Mouse (Mus musculus): Measurements from ENCODE around the gene Eif2b3. TPM values are rescaled to one million over a fixed set of nuclear protein-coding genes. Genes with fewer than 3 reads are reported as not detected.

Eif2b3 gene
- polyA plus RNA-seq, 1 experiment from 2014 or later = 44.1 TPM

DNA sequence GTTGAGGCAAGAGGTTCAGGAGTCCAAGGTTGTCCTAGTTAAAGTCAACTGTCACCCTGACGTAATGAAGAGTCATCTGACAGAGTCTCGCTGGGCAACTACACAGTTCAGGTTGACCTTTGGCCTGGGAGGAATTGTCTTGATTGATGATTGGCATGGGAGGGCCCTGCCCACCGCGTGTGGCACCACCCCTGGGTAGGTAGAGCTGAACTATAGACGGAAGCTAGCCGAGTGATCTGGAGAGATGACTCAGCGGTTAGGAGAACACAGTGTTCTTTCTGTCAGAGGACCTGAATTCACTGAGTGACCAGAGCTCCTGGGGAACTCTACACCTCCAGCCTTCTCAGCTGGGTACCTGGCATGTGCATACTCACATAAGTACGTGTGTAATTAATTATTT lies 116.8 kb downstream of the Eif2b3 start:
- Histone ChIP-seq H3K4me3 (no peak overlapping the region), H3K27me3 (peaks cover 5% of the 10 kb centered on the region; the same call in 1 of the 2 replicates), H3K4me1 (peaks cover 24% of the 10 kb centered on the region), H3K4me2 (replicated peaks) (no peak overlapping the region), H3K9me3 (no peaks in the 10 kb centered on the region), H3K27ac (replicated peaks) (no peak overlapping the region), H3K9ac (replicated peaks) (no peak overlapping the region), H3K36me3 (no peaks in the 10 kb centered on the region)
- ATAC-seq (ENCODE audit: low FRiP score, low read depth) = no peak
- 23% methylated on average over 8 of the region's 8 CpGs for WGBS

Other genes with a start within 250 kb of the Eif2b3 start
- gene Toe1, start 211.8 kb upstream of the Eif2b3 start, polyA plus RNA-seq (2016; fragmentation: Nextera tagmentation; extraction: Ambion mirVana) = 29.5 and 33.5 TPM in 2 replicates
- 14.9 and 17.3 TPM in 2 replicates for gene Mutyh, start 211.7 kb upstream of the Eif2b3 start, polyA plus RNA-seq (2016; fragmentation: Nextera tagmentation; extraction: Ambion mirVana)
- 0.45 and 0.79 TPM in 2 replicates for gene Hpdl, start 197.7 kb upstream of the Eif2b3 start, polyA plus RNA-seq (2016; fragmentation: Nextera tagmentation; extraction: Ambion mirVana)
- gene Zswim5, start 142.0 kb upstream of the Eif2b3 start, polyA plus RNA-seq (2016; fragmentation: Nextera tagmentation; extraction: Ambion mirVana) = 9.6 and 10.6 TPM in 2 replicates
- gene Urod, start 25.0 kb upstream of the Eif2b3 start, polyA plus RNA-seq (2016; fragmentation: Nextera tagmentation; extraction: Ambion mirVana) = 78.7 and 85.3 TPM in 2 replicates
- gene Hectd3, start 24.1 kb upstream of the Eif2b3 start, polyA plus RNA-seq (2016; fragmentation: Nextera tagmentation; extraction: Ambion mirVana) = 16.7 and 17.8 TPM in 2 replicates
- 5.3 and 7.0 TPM in 2 replicates for gene Ptch2, start 76.7 kb downstream of the Eif2b3 start, polyA plus RNA-seq (2016; fragmentation: Nextera tagmentation; extraction: Ambion mirVana)
- gene Btbd19, start 106.3 kb downstream of the Eif2b3 start, polyA plus RNA-seq (2016; fragmentation: Nextera tagmentation; extraction: Ambion mirVana) = 3.8 and 4.2 TPM in 2 replicates
- gene Tctex1d4, start 107.4 kb downstream of the Eif2b3 start, polyA plus RNA-seq (2016; fragmentation: Nextera tagmentation; extraction: Ambion mirVana) = not detected in 2 replicates
- 33.1 and 40.4 TPM in 2 replicates for gene Plk3, start 114.6 kb downstream of the Eif2b3 start, polyA plus RNA-seq (2016; fragmentation: Nextera tagmentation; extraction: Ambion mirVana)
- 573 and 608 TPM in 2 replicates for gene Rps8, start 136.8 kb downstream of the Eif2b3 start, polyA plus RNA-seq (2016; fragmentation: Nextera tagmentation; extraction: Ambion mirVana)
- 73.7 and 78.0 TPM in 2 replicates for gene Kif2c, start 163.2 kb downstream of the Eif2b3 start, polyA plus RNA-seq (2016; fragmentation: Nextera tagmentation; extraction: Ambion mirVana)
- 7.1 TPM in 2 replicates for gene Tmem53, start 232.5 kb downstream of the Eif2b3 start, polyA plus RNA-seq (2016; fragmentation: Nextera tagmentation; extraction: Ambion mirVana)
- gene Armh1, start 232.7 kb downstream of the Eif2b3 start, polyA plus RNA-seq (2016; fragmentation: Nextera tagmentation; extraction: Ambion mirVana) = 0.32 and 0.47 TPM in 2 replicates

All from midbrain, embryonic 12.5 days (tissue).